Mouse (Mus musculus) MEL (cell line): ENCODE results near the gene Creb5.

ENCODE experiments used
- CHD2 ChIP-seq: IDR thresholded peaks from 2 replicates; pipeline ENCODE4 v1.6.1; 2011; ENCODE audit warnings: low read length, improper control_type of control experiment
- CTCF ChIP-seq, 3 experiments: IDR thresholded peaks in 2 of 3; conservative IDR thresholded peaks in 1 of 3; 2 replicates each; pipeline ENCODE4 v1.5.1; 2011 to 2012; ENCODE audit warnings: low read length in 3 of 3, low read depth in 2 of 3, mild to moderate bottlenecking in 2 of 3, improper control_type of control experiment in 1 of 3, inconsistent platforms in 1 of 3, mixed read lengths in 1 of 3, moderate library complexity in 1 of 3; ENCODE audit not compliant: control insufficient read depth in 1 of 3, insufficient read depth in 1 of 3, poor library complexity in 1 of 3, severe bottlenecking in 1 of 3
- EP300 ChIP-seq, 2 experiments: IDR thresholded peaks; 2 replicates each; pipeline ENCODE4 v1.6.1; 2011; ENCODE audit warnings: improper control_type of control experiment in 2 of 2, low read length in 2 of 2, low read depth in 1 of 2, mild to moderate bottlenecking in 1 of 2
- HCFC1 ChIP-seq: IDR thresholded peaks from 2 replicates; pipeline ENCODE4 v1.6.1; 2012; ENCODE audit warnings: low read depth, mild to moderate bottlenecking, inconsistent platforms, low read length, improper control_type of control experiment, moderate library complexity
- MAX ChIP-seq: IDR thresholded peaks from 2 replicates; pipeline ENCODE4 v1.6.1; 2011; ENCODE audit warnings: low read length, improper control_type of control experiment
- MXI1 ChIP-seq: IDR thresholded peaks from 2 replicates; pipeline ENCODE4 v1.6.1; 2011; ENCODE audit warnings: mild to moderate bottlenecking, low read depth, low read length, improper control_type of control experiment
- POLR2A ChIP-seq, 2 experiments: IDR thresholded peaks; 2 replicates each; pipeline ENCODE4 v1.6.1; 2011 to 2012; ENCODE audit warnings: low read length in 2 of 2, mild to moderate bottlenecking in 2 of 2, control low read depth in 1 of 2, improper control_type of control experiment in 1 of 2, low read depth in 1 of 2, moderate library complexity in 1 of 2; ENCODE audit not compliant: control insufficient read depth in 1 of 2, insufficient read depth in 1 of 2, poor library complexity in 1 of 2
- SIN3A ChIP-seq: IDR thresholded peaks from 2 replicates; pipeline ENCODE4 v1.6.1; 2012; ENCODE audit warnings: low read length, improper control_type of control experiment, inconsistent platforms
- ZC3H11A ChIP-seq: IDR thresholded peaks from 2 replicates; pipeline ENCODE4 v1.6.1; 2012; ENCODE audit warnings: low read depth, mild to moderate bottlenecking, inconsistent platforms, low read length, improper control_type of control experiment

GRCm38 (mm10) chr6:53490917-53491316 is 203.8 kb downstream of the Creb5 start:
- TF ChIP-seq POLR2A (IDR thresholded peaks at IDR 0.05; ENCODE audit: control insufficient read depth in 1 of 2, insufficient read depth in 1 of 2, low read depth in 1 of 2, low read length in 2 of 2, poor library complexity in 1 of 2), result no peak
- TF ChIP-seq EP300 (IDR thresholded peaks at IDR 0.05; ENCODE audit: low read depth in 1 of 2, low read length in 2 of 2), result no peak
- TF ChIP-seq CTCF (IDR thresholded peaks at IDR 0.05 in 2 of 3, conservative IDR thresholded peaks at IDR 0.05 in 1 of 3; ENCODE audit: control insufficient read depth in 1 of 3, insufficient read depth in 1 of 3, low read depth in 2 of 3, low read length in 3 of 3, poor library complexity in 1 of 3, severe bottlenecking in 1 of 3), result no peak
- TF ChIP-seq HCFC1, result no peak
- no peak for TF ChIP-seq MXI1
- TF ChIP-seq MAX, result no peak
- no peak for TF ChIP-seq ZC3H11A
- TF ChIP-seq SIN3A, result no peak
- no peak for TF ChIP-seq CHD2
